Mouse (Mus musculus) ES-E14 (cell line): Measurements from ENCODE around the gene 9930021J03Rik.

Experiments
- ZC3H11A ChIP-seq: IDR thresholded peaks from 2 replicates; pipeline ENCODE4 v1.6.1; 2012; ENCODE audit warnings: low read depth, mild to moderate bottlenecking, inconsistent platforms, low read length, borderline replicate concordance
- ZNF384 ChIP-seq: IDR thresholded peaks from 2 replicates; pipeline ENCODE4 v1.6.1; 2012; ENCODE audit warnings: low read depth, low read length, inconsistent platforms

DNA sequence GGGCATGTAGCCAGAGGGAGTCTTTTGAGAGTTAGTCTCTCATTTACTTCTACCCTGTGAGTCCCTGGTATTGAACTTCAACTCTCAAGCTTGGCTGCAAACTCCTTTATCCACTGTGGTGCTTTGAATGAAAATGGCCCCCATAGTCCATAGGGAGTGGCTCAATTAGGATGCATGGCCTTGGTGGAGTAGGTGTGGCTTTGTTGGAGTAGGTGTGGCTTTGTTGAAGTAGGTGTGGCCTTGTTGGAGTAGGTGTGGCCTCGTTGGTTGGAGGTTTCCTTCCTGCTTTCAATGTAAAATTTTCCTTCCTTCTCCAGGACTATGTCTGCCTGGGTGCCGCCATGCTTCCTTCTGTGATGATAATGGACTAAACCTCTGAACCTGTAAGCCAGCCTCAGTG, 25.1 kb upstream of the 9930021J03Rik start:
- TF ChIP-seq ZNF384 = no peak
- no peak for TF ChIP-seq ZC3H11A
